Mouse (Mus musculus): Measurements from ENCODE around the gene Slc38a10.

Gene Slc38a10

GRCm38 (mm10) chr11:120137625-120138004, 13.5 kb downstream of the Slc38a10 start:
- no peak for DNase-seq (ENCODE audit: low spot score in 2 of 2)

GRCm38 (mm10) chr11:120136796-120137624, 14.1 kb downstream of the Slc38a10 start:
- DNase-seq (ENCODE audit: low spot score in 2 of 2) = peak in 1 of 2 experiments; percentile 82

GRCm38 (mm10) chr11:120136195-120136594, 15.0 kb downstream of the Slc38a10 start:
- DNase-seq (ENCODE audit: low spot score in 2 of 2) = no peak

GRCm38 (mm10) chr11:120134847-120135530, 16.2 kb downstream of the Slc38a10 start:
- DNase-seq (ENCODE audit: low spot score in 2 of 2) = no peak

GRCm38 (mm10) chr11:120134148-120134547, 17.0 kb downstream of the Slc38a10 start:
- no peak for DNase-seq (ENCODE audit: low spot score in 2 of 2)

GRCm38 (mm10) chr11:120129281-120129680, 21.9 kb downstream of the Slc38a10 start:
- no peak for DNase-seq (ENCODE audit: low spot score in 2 of 2)

GRCm38 (mm10) chr11:120126845-120127244, 24.3 kb downstream of the Slc38a10 start:
- DNase-seq (ENCODE audit: low spot score in 2 of 2) = no peak

- no peak for DNase-seq (ENCODE audit: low spot score in 2 of 2)
These were observed 29.0 kb downstream of the Slc38a10 start for GRCm38 (mm10) chr11:120122126-120122525.

- DNase-seq (ENCODE audit: low spot score in 2 of 2) = peak in 1 of 2 experiments; percentile 82
These were observed 30.3 kb downstream of the Slc38a10 start for GRCm38 (mm10) chr11:120120642-120121420.

GRCm38 (mm10) chr11:120119936-120120541, 31.1 kb downstream of the Slc38a10 start:
- DNase-seq (ENCODE audit: low spot score in 2 of 2) = no peak

GRCm38 (mm10) chr11:120119108-120119507, 32.0 kb downstream of the Slc38a10 start:
- no peak for DNase-seq (ENCODE audit: low spot score in 2 of 2)

- no peak for DNase-seq (ENCODE audit: low spot score in 2 of 2)
These were observed 33.5 kb downstream of the Slc38a10 start for GRCm38 (mm10) chr11:120117626-120118025.

- DNase-seq (ENCODE audit: low spot score in 2 of 2) = no peak
These were observed 36.5 kb downstream of the Slc38a10 start for GRCm38 (mm10) chr11:120114488-120115215.

GRCm38 (mm10) chr11:120112136-120112535, 39.0 kb downstream of the Slc38a10 start:
- DNase-seq (ENCODE audit: low spot score in 2 of 2) = no peak

GRCm38 (mm10) chr11:120111033-120111432, 40.1 kb downstream of the Slc38a10 start:
- DNase-seq (ENCODE audit: low spot score in 2 of 2) = no peak

GRCm38 (mm10) chr11:120110554-120110953, 40.6 kb downstream of the Slc38a10 start:
- DNase-seq (ENCODE audit: low spot score in 2 of 2) = no peak

- no peak for DNase-seq (ENCODE audit: low spot score in 2 of 2)
These were observed 41.5 kb downstream of the Slc38a10 start for GRCm38 (mm10) chr11:120109558-120110210.

- no peak for DNase-seq (ENCODE audit: low spot score in 2 of 2)
These were observed 43.4 kb downstream of the Slc38a10 start for GRCm38 (mm10) chr11:120107796-120108195.

- DNase-seq (ENCODE audit: low spot score in 2 of 2) = no peak
These were observed 44.1 kb downstream of the Slc38a10 start for GRCm38 (mm10) chr11:120107026-120107425.

GRCm38 (mm10) chr11:120103431-120103997, 47.6 kb downstream of the Slc38a10 start:
- no peak for DNase-seq (ENCODE audit: low spot score in 2 of 2)
